Mouse (Mus musculus): ENCODE results near the gene Mob3a. TPM values are rescaled to one million over a fixed set of nuclear protein-coding genes. Genes with fewer than 3 reads are reported as not detected.

Gene Mob3a
- polyA plus RNA-seq (2017; shearing (Covaris generic)), result 100 to 1,000 TPM; 283 to 285 TPM

DNA sequence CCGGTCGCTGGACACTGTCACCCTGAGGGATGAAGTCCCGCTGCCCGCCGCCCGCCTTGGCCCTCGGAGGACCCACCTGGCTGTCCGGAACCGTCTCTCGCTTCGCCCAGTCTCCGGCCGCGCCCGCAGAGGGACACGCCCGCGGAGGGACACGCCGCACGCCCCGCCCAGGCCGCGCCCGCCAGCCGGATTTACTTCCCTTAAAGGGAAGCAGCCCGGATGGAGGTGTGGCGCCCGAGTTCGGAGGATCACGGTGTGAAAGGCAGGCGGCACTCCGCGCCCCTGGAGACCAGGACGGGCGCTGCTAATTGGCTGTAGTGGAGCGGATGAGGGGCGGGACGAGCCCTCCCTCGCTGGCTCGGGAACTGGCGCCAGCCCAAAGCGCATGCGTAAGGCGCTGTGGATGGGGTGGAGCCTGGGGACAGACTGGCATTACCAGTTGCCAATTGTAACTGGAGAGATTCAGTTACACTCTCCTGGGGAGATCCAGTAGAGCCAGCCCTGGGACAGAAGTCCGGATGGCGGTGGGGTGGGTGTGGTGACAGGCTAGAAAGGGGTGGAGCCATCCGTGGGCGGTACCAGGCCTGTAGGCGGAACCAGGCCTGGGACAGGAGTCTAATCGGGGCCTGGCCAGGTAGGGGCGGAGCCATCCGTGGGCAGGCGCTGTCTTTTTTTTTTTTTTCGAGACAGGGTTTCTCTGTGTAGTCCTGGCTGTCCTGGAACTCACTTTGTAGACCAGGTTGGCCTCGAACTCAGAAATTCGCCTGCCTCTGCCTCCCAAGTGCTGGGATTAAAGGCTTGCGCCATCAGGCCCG, at the start of gene Mob3a, which contains the start of gene Izumo4:
Mob3a (minus strand) TSS at position 257 of the 815 bp plus-strand sequence.
Izumo4 (plus strand) TSS at position 464 of the 815 bp plus-strand sequence.

DNA sequence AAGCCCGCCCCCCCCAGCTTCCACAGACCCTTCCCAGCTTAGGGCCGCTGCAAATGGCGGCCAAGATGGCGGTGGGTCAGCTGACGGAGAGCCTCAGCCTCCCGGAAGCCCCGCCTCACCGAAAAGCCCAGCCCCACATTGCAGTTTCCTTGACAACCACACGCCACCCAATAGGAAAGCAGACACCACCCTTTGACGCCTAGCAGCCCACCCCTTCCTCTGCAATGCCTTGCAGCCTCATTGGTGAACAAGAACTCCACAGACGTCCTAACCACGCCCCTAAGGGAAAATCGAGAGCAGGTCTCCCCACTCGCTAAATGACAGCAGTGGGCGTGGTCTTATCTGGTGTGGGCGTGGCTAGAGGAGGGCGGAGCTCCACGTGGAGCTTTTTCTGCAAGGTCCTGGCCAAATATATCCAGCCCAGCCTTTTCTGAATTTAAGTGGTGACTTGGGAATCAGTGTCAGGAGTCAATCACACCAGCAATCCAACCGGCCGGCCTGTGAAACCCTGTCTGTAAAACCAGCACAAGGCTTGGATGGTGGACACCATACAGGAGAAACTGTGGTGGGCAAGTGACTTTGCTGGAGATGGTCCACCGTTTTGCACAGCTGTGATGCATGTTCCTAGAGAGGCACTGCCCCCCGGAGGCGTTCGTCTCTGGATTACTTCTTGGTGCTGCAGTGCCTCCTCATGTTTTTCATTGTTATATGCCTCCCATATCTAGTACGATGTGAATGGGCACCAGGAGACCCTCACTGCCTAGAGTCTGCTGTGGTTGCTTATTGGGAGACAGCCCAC, 40.6 kb upstream of the Mob3a start, which contains the start of gene Ap3d1:
Ap3d1 (minus strand) TSS at position 85 of the 799 bp plus-strand sequence.

DNA sequence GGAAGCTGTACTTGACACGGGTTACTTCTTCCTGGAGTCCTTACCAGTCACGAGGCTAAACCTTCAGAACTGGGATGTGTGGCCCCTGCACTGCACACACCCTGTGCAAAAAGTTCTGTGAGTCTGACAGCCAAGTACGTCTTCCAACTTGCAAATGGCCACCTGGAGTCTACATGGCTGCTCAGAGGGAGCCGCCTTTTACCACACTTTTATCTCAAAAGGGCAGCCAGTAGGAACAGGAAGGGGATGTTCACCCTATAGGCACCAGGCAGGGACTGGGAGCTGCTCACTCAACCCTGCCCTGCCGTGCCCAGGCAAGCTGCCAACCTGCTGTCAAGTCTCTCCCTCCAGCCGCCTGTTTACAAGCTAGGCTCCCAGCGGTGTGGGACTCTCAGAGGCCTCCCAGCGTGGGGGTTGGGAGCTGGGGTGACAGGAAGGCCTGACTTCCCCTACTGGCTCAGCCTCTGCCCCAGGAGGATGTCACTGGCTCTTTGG, 23.8 kb downstream of the Mob3a start, which contains the start of gene Mknk2:
Mknk2 (minus strand) TSS at position 171 of the 495 bp plus-strand sequence.

DNA sequence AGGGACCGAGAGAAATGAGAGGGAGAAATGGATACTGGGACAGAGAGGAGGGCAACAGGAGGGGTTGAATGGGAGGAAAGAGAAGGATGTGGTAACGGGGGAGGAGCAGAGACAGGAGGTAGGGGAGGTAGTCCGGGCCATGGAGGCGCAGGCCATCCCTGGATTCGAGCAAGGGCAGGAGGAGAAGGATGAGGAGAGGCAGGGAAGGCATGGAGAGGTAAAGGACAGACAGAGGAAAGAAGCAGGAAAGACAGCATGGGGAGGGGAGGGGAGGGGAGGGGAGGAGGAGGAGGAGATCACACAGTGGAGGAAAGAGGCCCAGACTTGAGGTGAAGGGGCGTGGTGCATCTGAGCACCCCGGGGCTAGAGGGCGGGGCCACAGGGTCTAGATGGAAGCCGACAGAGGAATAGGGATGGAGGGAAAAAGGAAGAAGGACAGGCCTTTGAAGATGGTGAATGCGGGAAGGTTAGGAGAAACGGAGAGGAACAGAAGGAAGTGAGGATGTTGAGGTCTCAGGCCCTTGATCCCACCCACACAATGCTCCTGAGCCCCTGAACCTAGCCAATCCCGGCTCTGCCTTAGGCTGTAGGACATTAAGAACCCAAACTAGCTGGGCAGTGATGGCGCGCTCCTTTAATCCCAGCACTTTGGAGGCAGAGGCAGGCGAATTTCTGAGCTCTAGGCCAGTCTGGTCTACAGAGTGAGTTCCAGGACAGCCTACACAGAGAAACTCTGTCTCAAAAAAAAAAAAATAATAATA, 44.7 kb downstream of the Mob3a start, which contains the start of gene Btbd2:
Btbd2 (minus strand) TSS at position 209 of the 761 bp plus-strand sequence.

Other genes starting within 250 kb of the Mob3a start
- gene Onecut3, start 207.1 kb downstream of the Mob3a start, polyA plus RNA-seq (2017; shearing (Covaris generic)), result under 1 TPM; 0.05 to 0.23 TPM
- gene Atp8b3, start 162.9 kb downstream of the Mob3a start, polyA plus RNA-seq (2017; shearing (Covaris generic)), result under 1 TPM; 0.06 to 0.73 TPM
- gene Rexo1, start 140.4 kb downstream of the Mob3a start, polyA plus RNA-seq (2017; shearing (Covaris generic)), result 10 to 100 TPM; 49.1 to 59.0 TPM
- 10 to 100 TPM in 1 of 2 experiments, 1 to 10 TPM in 1; 9.0 to 14.4 TPM for gene Klf16, start 124.7 kb downstream of the Mob3a start, polyA plus RNA-seq (2017; shearing (Covaris generic))
- gene Abhd17a, start 111.6 kb downstream of the Mob3a start, polyA plus RNA-seq (2017; shearing (Covaris generic)), result 100 to 1,000 TPM; 142 to 155 TPM
- 100 to 1,000 TPM; 108 to 122 TPM for gene Scamp4, start 99.1 kb downstream of the Mob3a start, polyA plus RNA-seq (2017; shearing (Covaris generic))
- 1 to 10 TPM; 5.9 to 9.2 TPM for gene Adat3, start 99.1 kb downstream of the Mob3a start, polyA plus RNA-seq (2017; shearing (Covaris generic))
- 10 to 100 TPM in 1 of 2 experiments, 1 to 10 TPM in 1; 7.1 to 12.4 TPM for gene Gm49322, start 96.0 kb downstream of the Mob3a start, polyA plus RNA-seq (2017; shearing (Covaris generic))
- 100 to 1,000 TPM; 291 to 363 TPM for gene Csnk1g2, start 79.1 kb downstream of the Mob3a start, polyA plus RNA-seq (2017; shearing (Covaris generic))
- gene Btbd2, start 44.9 kb downstream of the Mob3a start, polyA plus RNA-seq (2017; shearing (Covaris generic)), result 10 to 100 TPM; 31.9 to 36.5 TPM
- gene Mknk2, start 23.9 kb downstream of the Mob3a start, polyA plus RNA-seq (2017; shearing (Covaris generic)), result 100 to 1,000 TPM; 166 to 167 TPM
- 100 to 1,000 TPM; 131 to 176 TPM for gene Izumo4, start 207 bp upstream of the Mob3a start, polyA plus RNA-seq (2017; shearing (Covaris generic))
- 10 to 100 TPM; 72.7 to 75.1 TPM for gene Ap3d1, start 40.3 kb upstream of the Mob3a start, polyA plus RNA-seq (2017; shearing (Covaris generic))
- gene Dot1l, start 53.2 kb upstream of the Mob3a start, polyA plus RNA-seq (2017; shearing (Covaris generic)), result 10 to 100 TPM; 14.5 to 16.0 TPM
- 10 to 100 TPM; 70.1 to 83.3 TPM for gene Sf3a2, start 96.2 kb upstream of the Mob3a start, polyA plus RNA-seq (2017; shearing (Covaris generic))
- gene Plekhj1, start 96.6 kb upstream of the Mob3a start, polyA plus RNA-seq (2017; shearing (Covaris generic)), result 100 to 1,000 TPM; 257 to 326 TPM
- gene Amh, start 103.3 kb upstream of the Mob3a start, polyA plus RNA-seq (2017; shearing (Covaris generic)), result under 1 TPM in 1 of 2 experiments, not detected in 1; 0.33 TPM
- gene Jsrp1, start 111.5 kb upstream of the Mob3a start, polyA plus RNA-seq (2017; shearing (Covaris generic)), result 1 to 10 TPM in 1 of 2 experiments, not detected in 1; 1.4 TPM
- gene Oaz1, start 124.7 kb upstream of the Mob3a start, polyA plus RNA-seq (2017; shearing (Covaris generic)), result 1,000 to 10,000 TPM; 1,795 to 1,959 TPM
- gene Lingo3, start 142.1 kb upstream of the Mob3a start, polyA plus RNA-seq (2017; shearing (Covaris generic)), result under 1 TPM; 0.14 to 0.66 TPM
- 100 to 1,000 TPM; 146 to 150 TPM for gene Lsm7, start 153.2 kb upstream of the Mob3a start, polyA plus RNA-seq (2017; shearing (Covaris generic))
- gene Sppl2b, start 153.3 kb upstream of the Mob3a start, polyA plus RNA-seq (2017; shearing (Covaris generic)), result 10 to 100 TPM; 30.1 to 44.5 TPM
- under 1 TPM; 0.07 to 0.61 TPM for gene Tmprss9, start 169.9 kb upstream of the Mob3a start, polyA plus RNA-seq (2017; shearing (Covaris generic))
- gene Timm13, start 199.0 kb upstream of the Mob3a start, polyA plus RNA-seq (2017; shearing (Covaris generic)), result 100 to 1,000 TPM; 183 to 221 TPM
- gene Lmnb2, start 216.3 kb upstream of the Mob3a start, polyA plus RNA-seq (2017; shearing (Covaris generic)), result 10 to 100 TPM; 17.1 to 18.9 TPM
- 10 to 100 TPM; 36.4 to 91.4 TPM for gene Gadd45b, start 228.1 kb upstream of the Mob3a start, polyA plus RNA-seq (2017; shearing (Covaris generic))

All from inflammation-experienced regulatory T-cells (primary cell).